Mouse (Mus musculus): ENCODE measurements around the gene Snrpg. TPM values are rescaled to one million over a fixed set of nuclear protein-coding genes. Genes with fewer than 3 reads are reported as not detected.

Snrpg gene
- total RNA-seq, 2 experiments from 2014 or later: 5.6 to 215 TPM

- ATAC-seq (replicated peaks; ENCODE audit: low FRiP score, poor library complexity, severe bottlenecking): peak; percentile 80
Measured at GRCm38 (mm10) chr6:86396581-86397256, 25.6 kb downstream of the Snrpg start, which contains the start of gene Pcyox1. TSS of gene Pcyox1 (minus strand) at chr6:86397154.

GRCm38 (mm10) chr6:86397257-86397980 lies 26.3 kb downstream of the Snrpg start:
- ATAC-seq (replicated peaks; ENCODE audit: low FRiP score, poor library complexity, severe bottlenecking): no peak

- no peak for ATAC-seq (replicated peaks; ENCODE audit: low FRiP score, poor library complexity, severe bottlenecking)
Measured at GRCm38 (mm10) chr6:86398986-86399385, 27.9 kb downstream of the Snrpg start.

- no peak for ATAC-seq (replicated peaks; ENCODE audit: low FRiP score, poor library complexity, severe bottlenecking)
Measured at GRCm38 (mm10) chr6:86399995-86400394, 28.9 kb downstream of the Snrpg start.

- ATAC-seq (replicated peaks; ENCODE audit: low FRiP score, poor library complexity, severe bottlenecking): 0 out of 2 replicates have a peak, but pooled peaks have one; percentile 23
Measured at GRCm38 (mm10) chr6:86400972-86401371, 29.9 kb downstream of the Snrpg start.

- no peak for ATAC-seq (replicated peaks; ENCODE audit: low FRiP score, poor library complexity, severe bottlenecking)
Measured at GRCm38 (mm10) chr6:86402681-86403607, 31.8 kb downstream of the Snrpg start.

GRCm38 (mm10) chr6:86403728-86404099 lies 32.6 kb downstream of the Snrpg start:
- peak; percentile 69 for ATAC-seq (replicated peaks; ENCODE audit: low FRiP score, poor library complexity, severe bottlenecking)

- ATAC-seq (replicated peaks; ENCODE audit: low FRiP score, poor library complexity, severe bottlenecking): peak; percentile 96
Measured at GRCm38 (mm10) chr6:86404100-86404861, 33.2 kb downstream of the Snrpg start, which contains the start of gene Tia1. TSS of gene Tia1 (plus strand) at chr6:86404219.

- ATAC-seq (replicated peaks; ENCODE audit: low FRiP score, poor library complexity, severe bottlenecking): no peak
Measured at GRCm38 (mm10) chr6:86404996-86405395, 33.9 kb downstream of the Snrpg start.

GRCm38 (mm10) chr6:86406306-86406705 lies 35.2 kb downstream of the Snrpg start:
- ATAC-seq (replicated peaks; ENCODE audit: low FRiP score, poor library complexity, severe bottlenecking): no peak

GRCm38 (mm10) chr6:86418711-86419110 lies 47.6 kb downstream of the Snrpg start:
- no peak for ATAC-seq (replicated peaks; ENCODE audit: low FRiP score, poor library complexity, severe bottlenecking)

- no peak for ATAC-seq (replicated peaks; ENCODE audit: low FRiP score, poor library complexity, severe bottlenecking)
Measured at GRCm38 (mm10) chr6:86419239-86419638, 48.1 kb downstream of the Snrpg start.

GRCm38 (mm10) chr6:86420491-86420890 lies 49.4 kb downstream of the Snrpg start:
- no peak for ATAC-seq (replicated peaks; ENCODE audit: low FRiP score, poor library complexity, severe bottlenecking)

- ATAC-seq (replicated peaks; ENCODE audit: low FRiP score, poor library complexity, severe bottlenecking): no peak
Measured at GRCm38 (mm10) chr6:86426358-86426757, 55.3 kb downstream of the Snrpg start, which contains the start of gene Gm44790. TSS of gene Gm44790 (plus strand) at chr6:86426658.

Other genes starting within 250 kb of the Snrpg start
- not detected in 2 replicates for gene Tgfa, start 176.1 kb upstream of the Snrpg start, total RNA-seq (2015; ENCODE audit: low replicate concordance)
- gene Tgfa, start 176.1 kb upstream of the Snrpg start, total RNA-seq (2017; ENCODE audit: low replicate concordance): not detected in 2 replicates
- gene Fam136a, start 5.7 kb upstream of the Snrpg start, total RNA-seq (2015; ENCODE audit: low replicate concordance): 2.9 and 3.4 TPM in 2 replicates
- gene Fam136a, start 5.7 kb upstream of the Snrpg start, total RNA-seq (2017; ENCODE audit: low replicate concordance): 0.68 and 6.3 TPM in 2 replicates
- 10.9 and 15.1 TPM in 2 replicates for gene Pcyox1, start 25.9 kb downstream of the Snrpg start, total RNA-seq (2015; ENCODE audit: low replicate concordance)
- gene Pcyox1, start 25.9 kb downstream of the Snrpg start, total RNA-seq (2017; ENCODE audit: low replicate concordance): 8.0 and 8.5 TPM in 2 replicates
- 42.5 and 59.5 TPM in 2 replicates for gene Tia1, start 32.9 kb downstream of the Snrpg start, total RNA-seq (2015; ENCODE audit: low replicate concordance)
- gene Tia1, start 32.9 kb downstream of the Snrpg start, total RNA-seq (2017; ENCODE audit: low replicate concordance): 32.9 and 39.7 TPM in 2 replicates
- 2.5 TPM in 1 of 2 replicates, not detected in the other for gene Gm44790, start 55.4 kb downstream of the Snrpg start, total RNA-seq (2015; ENCODE audit: low replicate concordance)
- gene Gm44790, start 55.4 kb downstream of the Snrpg start, total RNA-seq (2017; ENCODE audit: low replicate concordance): not detected in 2 replicates
- 20.5 and 22.6 TPM in 2 replicates for gene C87436, start 67.1 kb downstream of the Snrpg start, total RNA-seq (2015; ENCODE audit: low replicate concordance)
- gene C87436, start 67.1 kb downstream of the Snrpg start, total RNA-seq (2017; ENCODE audit: low replicate concordance): 7.1 and 8.0 TPM in 2 replicates
- gene Pcbp1, start 155.0 kb downstream of the Snrpg start, total RNA-seq (2015; ENCODE audit: low replicate concordance): 145 and 147 TPM in 2 replicates
- 58.4 and 67.4 TPM in 2 replicates for gene Pcbp1, start 155.0 kb downstream of the Snrpg start, total RNA-seq (2017; ENCODE audit: low replicate concordance)

Data from erythroid progenitor cell, adult 5-6 weeks (primary cell).